Mouse (Mus musculus) heart, embryonic 13.5 days (tissue): Measurements from ENCODE around the gene D930020B18Rik. TPM values are rescaled to one million over a fixed set of nuclear protein-coding genes. Genes with fewer than 3 reads are reported as not detected.
A peak's percentile ranks its signal among the peaks of the same experiment; 100 is the strongest.

ENCODE experiments used
- ATAC-seq: fragments of 200-750 bp; cut with Nextera tagmentation; 2 replicates; pipeline ENCODE4 v1.8.0; 2017; ENCODE audit warnings: moderate TSS enrichment; ENCODE audit not compliant: insufficient number of reproducible peaks, low FRiP score, low TSS enrichment; ENCODE audit errors: extremely low read depth
- H3K27ac ChIP-seq: fragments of 300-500 bp; sonication (generic); replicated peaks from 2 replicates; pipeline ENCODE4 v1.5.1; 2015; ENCODE audit warnings: moderate library complexity, mild to moderate bottlenecking, inconsistent platforms
- H3K27me3 ChIP-seq: fragments of 300-500 bp; sonication (generic); replicated peaks from 2 replicates; pipeline ENCODE4 v1.6.1; 2015; ENCODE audit warnings: mild to moderate bottlenecking, inconsistent platforms
- H3K36me3 ChIP-seq: fragments of 300-500 bp; sonication (generic); 2 replicates; pipeline ENCODE4 v1.6.1; 2015; ENCODE audit warnings: mild to moderate bottlenecking, inconsistent platforms
- H3K4me1 ChIP-seq: fragments of 300-500 bp; sonication (generic); 2 replicates; pipeline ENCODE4 v1.6.1; 2015; ENCODE audit warnings: inconsistent platforms
- H3K4me2 ChIP-seq: fragments of 300-500 bp; sonication (generic); 2 replicates; pipeline ENCODE4 v1.6.1; 2015; ENCODE audit warnings: inconsistent platforms, mild to moderate bottlenecking, moderate library complexity
- H3K4me3 ChIP-seq: fragments of 300-500 bp; sonication (generic); 2 replicates; pipeline ENCODE4 v1.5.1; 2015; ENCODE audit warnings: moderate library complexity, mild to moderate bottlenecking, inconsistent platforms
- H3K9ac ChIP-seq: fragments of 300-500 bp; sonication (generic); 2 replicates; pipeline ENCODE4 v1.6.1; 2015; ENCODE audit warnings: inconsistent platforms, mild to moderate bottlenecking, moderate library complexity
- H3K9me3 ChIP-seq: fragments of 300-500 bp; sonication (generic); 2 replicates; pipeline ENCODE4 v1.6.1; 2016; ENCODE audit warnings: inconsistent platforms
- WGBS: fragments of 180-500 bp; shearing (Covaris S2); methylation state at CpG from one replicate; pipeline ENCODE4 v1.1.7; 2015; ENCODE audit warnings: mixed read lengths; 5-methylcytosine and 5-hydroxymethylcytosine counted together
- polyA plus RNA-seq: library from polyadenylated mRNA; unstranded; fragments of >200 nt; fragmentation: Nextera tagmentation; extraction: Ambion mirVana; gene quantifications from 2 replicates; pipeline ENCODE4 v1.2.1, GENCODE M21; 2015

Gene D930020B18Rik
- polyA plus RNA-seq, 1 experiment from 2014 or later, result not detected

DNA sequence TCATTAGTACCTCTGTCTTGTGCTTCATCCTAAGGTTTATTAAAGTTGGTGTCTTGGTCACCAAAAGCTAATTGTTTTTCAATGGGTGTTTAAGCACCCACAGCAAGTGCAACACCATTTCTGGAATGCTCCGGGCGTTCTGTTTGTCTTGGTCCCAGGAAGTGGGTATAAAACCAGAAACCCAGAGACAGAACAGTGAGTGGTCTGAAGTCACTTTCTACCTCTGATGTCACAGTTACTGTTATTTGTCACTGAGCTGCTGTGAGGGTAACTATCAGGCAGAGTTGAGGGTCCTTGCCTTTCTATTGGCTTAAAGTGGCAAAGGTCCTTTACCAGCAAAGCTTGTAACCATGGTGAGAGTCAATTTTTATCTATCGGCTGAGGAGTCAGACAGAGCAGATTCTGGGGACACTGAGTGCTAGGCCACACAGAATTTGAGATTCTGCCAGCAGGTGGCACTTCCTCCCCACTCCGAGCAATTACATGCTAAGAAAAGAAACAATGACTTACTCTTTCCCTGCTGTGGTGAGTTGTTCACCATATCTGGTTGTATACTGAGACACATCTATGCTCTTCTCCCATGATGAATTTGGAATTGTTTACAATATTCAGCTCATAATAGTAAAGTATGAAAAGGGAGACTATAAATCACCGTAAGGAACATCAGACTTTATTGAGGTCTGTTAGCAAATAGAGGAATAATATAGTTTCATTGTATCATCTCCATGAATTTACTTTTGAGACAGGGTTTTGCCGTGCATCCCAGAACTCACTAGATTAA, 1.0 kb upstream of the D930020B18Rik start:
- 52% methylated on average over 6 of the region's 6 CpGs for WGBS
- no peak overlapping the region for H3K9ac ChIP-seq

DNA sequence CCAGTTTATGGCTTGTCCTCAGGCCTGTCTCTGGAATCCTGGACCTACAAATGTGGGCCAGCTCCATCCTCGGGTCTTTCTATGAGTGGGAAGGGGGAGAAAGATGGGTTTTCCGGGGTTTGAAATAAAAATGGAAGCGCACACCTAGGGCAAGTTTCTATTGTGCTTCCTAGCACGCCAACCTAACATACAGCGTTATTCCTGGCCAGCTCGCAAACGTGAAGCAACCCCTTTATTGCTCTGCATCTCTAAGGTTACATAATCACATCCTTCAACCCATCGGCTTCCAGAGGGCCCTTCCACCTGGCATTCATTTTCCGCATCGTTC, 480 bp upstream of the D930020B18Rik start:
- H3K9ac ChIP-seq, result peak overlapping the region; percentile 69
- H3K27ac ChIP-seq, result no peak overlapping the region
- H3K4me2 ChIP-seq, result peak overlapping the region; percentile 99
- H3K4me1 ChIP-seq, result peaks cover 16% of the 10 kb centered on the region
- no peaks in the 10 kb centered on the region for H3K36me3 ChIP-seq
- no peaks in the 10 kb centered on the region for H3K9me3 ChIP-seq
- WGBS, result 20% methylated on average over 10 of the region's 10 CpGs
- peak overlapping the region; percentile 59 for H3K4me3 ChIP-seq
- peaks cover 41% of the 10 kb centered on the region for H3K27me3 ChIP-seq
- no peak for ATAC-seq

More for the DNA sequence above, 1.0 kb upstream of the D930020B18Rik start:
- H3K27me3 ChIP-seq, result peaks cover 41% of the 10 kb centered on the region
- no peak for ATAC-seq
- H3K9me3 ChIP-seq, result no peaks in the 10 kb centered on the region
- H3K4me2 ChIP-seq, result peak overlapping the region; percentile 99
- no peaks in the 10 kb centered on the region for H3K36me3 ChIP-seq
- H3K4me3 ChIP-seq, result no peak overlapping the region; the same call in 1 of the 2 replicates
- peaks cover 16% of the 10 kb centered on the region for H3K4me1 ChIP-seq
- H3K27ac ChIP-seq, result no peak overlapping the region

DNA sequence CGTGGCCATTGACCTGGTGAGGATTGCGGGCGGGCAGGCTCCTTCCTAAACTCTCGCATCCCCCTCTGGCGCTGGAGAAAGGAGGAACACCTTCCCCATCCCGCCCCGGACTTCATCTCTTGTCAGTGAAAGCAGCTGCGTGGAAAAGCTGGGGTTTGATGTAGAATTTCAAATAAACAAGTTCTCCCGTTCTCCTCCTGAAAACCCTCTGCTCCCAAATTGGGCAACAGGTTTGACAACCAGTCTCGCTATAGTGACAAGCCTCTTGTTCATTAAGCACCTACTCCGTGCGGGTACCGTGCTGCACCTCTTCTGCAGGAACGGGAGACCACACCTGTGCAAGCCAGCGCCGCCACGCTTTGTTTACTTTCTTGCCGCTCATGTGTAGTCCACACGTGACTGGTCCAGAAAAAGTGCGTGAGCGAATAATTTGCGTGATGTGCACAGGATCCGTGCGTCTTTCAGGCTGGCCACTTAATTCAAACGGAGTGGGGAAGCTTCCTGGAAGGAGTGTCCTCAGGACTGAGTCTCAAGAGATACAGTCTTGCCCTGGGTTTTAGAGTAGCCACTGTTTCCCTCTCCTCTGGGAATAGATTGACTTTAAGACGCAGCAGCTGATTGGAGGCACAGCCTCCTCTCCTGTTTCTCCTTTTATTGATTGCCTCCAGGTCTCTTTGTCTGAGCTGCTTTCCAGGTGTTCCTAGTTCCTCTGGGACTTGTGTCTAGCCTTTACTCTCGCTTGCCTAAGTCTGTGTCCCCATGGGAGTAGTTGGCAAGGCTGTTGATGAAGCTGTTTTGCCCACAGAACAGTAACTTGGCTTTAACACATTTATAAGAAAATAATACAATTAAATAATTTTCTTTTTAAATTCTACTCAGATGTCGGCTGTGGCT, 913 bp downstream of the D930020B18Rik start:
- Histone ChIP-seq H3K4me1 (peaks cover 16% of the 10 kb centered on the region), H3K9me3 (no peaks in the 10 kb centered on the region), H3K27me3 (peaks cover 41% of the 10 kb centered on the region), H3K4me2 (peak overlapping the region; percentile 99), H3K4me3 (peak overlapping the region; percentile 59), H3K36me3 (no peaks in the 10 kb centered on the region), H3K9ac (peak overlapping the region; percentile 69), H3K27ac (no peak overlapping the region)
- ATAC-seq, result no peak
- 7% methylated on average over 28 of the region's 28 CpGs for WGBS

DNA sequence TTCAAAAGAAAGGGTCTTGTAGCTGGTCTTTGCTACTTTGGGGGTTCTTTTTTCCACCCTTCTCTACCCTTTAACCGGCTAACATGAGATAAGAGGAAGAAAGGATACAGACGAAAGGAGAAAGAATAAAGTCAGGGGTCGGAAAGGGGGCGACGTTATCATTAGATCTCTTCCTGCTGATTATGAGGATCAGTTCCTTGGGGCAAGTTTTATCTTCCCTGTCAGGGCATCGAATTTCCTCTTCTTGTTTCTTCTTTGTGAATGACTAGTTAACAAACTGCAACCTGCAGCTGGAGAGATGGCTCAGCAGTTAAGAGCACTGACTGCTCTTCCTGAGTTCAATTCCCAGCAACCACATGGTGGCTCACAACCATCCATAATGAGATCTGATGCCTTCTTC, 4.9 kb downstream of the D930020B18Rik start:
- WGBS, result 44% methylated on average over 6 of the region's 6 CpGs
- Histone ChIP-seq H3K27ac (no peak overlapping the region), H3K27me3 (peaks cover 30% of the 10 kb centered on the region), H3K9me3 (no peaks in the 10 kb centered on the region), H3K36me3 (no peaks in the 10 kb centered on the region), H3K4me2 (no peak overlapping the region), H3K4me1 (peaks cover 10% of the 10 kb centered on the region), H3K9ac (no peak overlapping the region), H3K4me3 (no peak overlapping the region)
- no peak for ATAC-seq

DNA sequence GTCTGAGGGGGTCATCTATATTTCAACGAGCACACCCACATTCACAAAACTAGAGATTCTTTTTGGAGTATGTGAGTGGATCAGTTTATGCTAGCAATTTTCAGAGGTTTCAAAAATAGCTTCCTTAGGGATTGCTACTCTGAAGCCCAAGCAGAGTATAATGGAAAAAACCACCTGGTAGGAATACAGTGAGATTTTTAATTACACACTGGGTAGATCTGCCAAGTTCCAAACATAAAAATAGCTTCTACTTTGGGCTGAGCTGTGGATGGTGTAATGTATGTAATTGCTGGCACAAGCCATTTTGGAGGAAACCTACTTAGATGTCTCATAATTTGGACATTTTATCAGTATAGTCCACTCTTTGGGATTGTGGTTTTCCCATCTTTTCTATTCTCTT, 11.7 kb downstream of the D930020B18Rik start:
- Histone ChIP-seq H3K4me3 (no peak overlapping the region), H3K9me3 (no peaks in the 10 kb centered on the region), H3K27me3 (no peaks in the 10 kb centered on the region), H3K4me2 (no peak overlapping the region), H3K36me3 (no peaks in the 10 kb centered on the region), H3K4me1 (no peaks in the 10 kb centered on the region), H3K9ac (no peak overlapping the region), H3K27ac (no peak overlapping the region)
- ATAC-seq, result no peak
- WGBS, result 79% methylated on average over 1 of the region's 1 CpGs

DNA sequence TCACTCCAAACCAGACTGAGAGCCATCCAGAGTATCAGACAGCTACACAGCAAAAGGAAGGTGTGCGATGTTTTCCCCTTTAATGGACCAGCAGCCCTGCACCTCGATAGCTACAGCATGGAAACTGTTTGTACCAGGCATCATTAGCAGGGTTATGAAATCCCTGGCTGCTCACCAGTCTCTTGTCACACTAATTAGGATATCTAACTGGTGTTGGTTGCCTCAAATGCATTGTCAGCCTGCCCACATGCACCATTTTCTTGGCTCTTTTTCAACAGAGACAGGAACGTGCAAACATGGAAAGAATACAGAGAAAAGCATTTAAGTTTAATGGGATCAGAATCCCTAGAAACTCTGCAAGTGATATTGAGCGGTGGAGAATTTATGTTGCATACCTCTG, 14.5 kb downstream of the D930020B18Rik start:
- H3K4me1 ChIP-seq, result no peaks in the 10 kb centered on the region
- WGBS, result 78% methylated on average over 4 of the region's 4 CpGs
- no peak overlapping the region for H3K4me2 ChIP-seq
- no peak overlapping the region for H3K4me3 ChIP-seq
- no peak overlapping the region for H3K9ac ChIP-seq
- H3K27me3 ChIP-seq, result no peaks in the 10 kb centered on the region
- H3K9me3 ChIP-seq, result no peaks in the 10 kb centered on the region
- no peak for ATAC-seq
- no peaks in the 10 kb centered on the region for H3K36me3 ChIP-seq
- no peak overlapping the region for H3K27ac ChIP-seq

DNA sequence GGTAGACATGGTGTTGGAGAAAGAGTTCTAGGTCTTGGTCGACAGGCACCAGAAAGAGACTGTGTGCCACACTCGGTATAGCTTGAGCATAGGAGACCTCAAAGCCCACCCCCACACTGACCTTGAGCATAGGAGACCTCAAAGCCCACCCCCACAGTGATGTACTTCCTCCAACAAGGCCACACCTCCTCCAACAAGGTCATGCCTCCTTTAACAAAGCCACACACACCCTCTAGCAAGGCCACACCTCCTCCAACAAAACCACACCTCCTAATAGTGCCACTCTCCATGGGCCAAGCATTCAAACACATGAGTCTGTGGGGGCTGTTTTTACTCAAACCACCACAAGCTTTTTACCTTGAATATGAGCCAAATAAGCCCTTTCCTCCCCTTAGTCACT, 21.3 kb downstream of the D930020B18Rik start:
- 79% methylated on average over 2 of the region's 2 CpGs for WGBS
- ATAC-seq, result no peak
- H3K9me3 ChIP-seq, result no peaks in the 10 kb centered on the region
- H3K4me2 ChIP-seq, result no peak overlapping the region
- H3K9ac ChIP-seq, result no peak overlapping the region
- H3K36me3 ChIP-seq, result no peaks in the 10 kb centered on the region
- H3K4me3 ChIP-seq, result no peak overlapping the region
- no peak overlapping the region for H3K27ac ChIP-seq
- H3K4me1 ChIP-seq, result peaks cover 8% of the 10 kb centered on the region; the same call in 1 of the 2 replicates
- no peaks in the 10 kb centered on the region for H3K27me3 ChIP-seq

DNA sequence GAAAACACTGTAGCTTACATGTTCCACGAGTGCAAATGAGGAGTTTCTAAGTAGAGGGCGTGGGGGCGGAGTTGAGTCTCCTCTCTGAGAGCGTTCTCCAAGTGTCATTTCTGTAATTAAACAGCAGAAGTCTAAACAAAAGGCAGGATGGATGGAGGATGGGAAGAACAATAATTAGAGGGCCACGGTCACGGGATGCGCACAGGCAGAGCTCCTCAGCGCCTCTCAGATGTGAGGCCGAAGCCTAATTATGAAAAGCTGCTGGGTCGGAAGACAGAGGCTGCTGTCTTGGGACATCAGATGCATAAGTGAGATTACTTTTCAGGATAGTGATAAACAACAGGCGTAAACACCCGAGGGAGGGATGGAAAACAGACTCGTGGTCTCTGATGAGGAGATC, 22.2 kb downstream of the D930020B18Rik start:
- Histone ChIP-seq H3K9ac (no peak overlapping the region), H3K27me3 (no peaks in the 10 kb centered on the region), H3K27ac (no peak overlapping the region), H3K9me3 (no peaks in the 10 kb centered on the region), H3K4me3 (no peak overlapping the region), H3K4me1 (peaks cover 8% of the 10 kb centered on the region; the same call in 1 of the 2 replicates), H3K4me2 (no peak overlapping the region), H3K36me3 (no peaks in the 10 kb centered on the region)
- 69% methylated on average over 13 of the region's 13 CpGs for WGBS
- no peak for ATAC-seq

DNA sequence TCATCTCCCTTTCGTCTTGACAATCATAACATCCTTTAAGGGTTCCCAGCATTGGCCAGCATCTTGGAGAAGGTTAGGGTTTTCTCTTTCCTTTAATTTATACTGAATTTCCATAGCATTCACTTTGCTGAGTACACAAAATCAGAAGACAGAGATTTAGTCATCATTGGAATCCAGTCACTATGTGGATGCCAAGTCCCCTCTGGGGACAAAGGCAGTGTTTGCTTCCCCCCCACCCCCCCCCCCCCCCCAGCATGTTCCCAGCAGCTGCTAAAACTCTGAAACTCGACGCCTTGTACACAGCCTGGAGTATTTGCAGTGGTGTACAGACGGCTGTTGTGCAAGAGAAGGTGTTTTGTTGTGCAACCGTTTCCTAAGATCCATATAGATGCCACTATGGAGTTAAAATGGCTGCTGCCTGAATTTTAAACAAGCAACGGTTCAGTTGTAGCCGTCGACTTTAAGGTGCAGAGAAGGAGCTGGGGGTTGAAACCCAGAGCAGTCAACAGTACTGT, 24.3 kb downstream of the D930020B18Rik start:
- H3K4me3 ChIP-seq, result no peak overlapping the region
- no peak overlapping the region for H3K27ac ChIP-seq
- H3K4me1 ChIP-seq, result peaks cover 8% of the 10 kb centered on the region; the same call in 1 of the 2 replicates
- H3K4me2 ChIP-seq, result no peak overlapping the region
- no peaks in the 10 kb centered on the region for H3K9me3 ChIP-seq
- no peaks in the 10 kb centered on the region for H3K27me3 ChIP-seq
- no peak overlapping the region for H3K9ac ChIP-seq
- ATAC-seq, result no peak
- 52% methylated on average over 8 of the region's 8 CpGs for WGBS
- H3K36me3 ChIP-seq, result no peaks in the 10 kb centered on the region

DNA sequence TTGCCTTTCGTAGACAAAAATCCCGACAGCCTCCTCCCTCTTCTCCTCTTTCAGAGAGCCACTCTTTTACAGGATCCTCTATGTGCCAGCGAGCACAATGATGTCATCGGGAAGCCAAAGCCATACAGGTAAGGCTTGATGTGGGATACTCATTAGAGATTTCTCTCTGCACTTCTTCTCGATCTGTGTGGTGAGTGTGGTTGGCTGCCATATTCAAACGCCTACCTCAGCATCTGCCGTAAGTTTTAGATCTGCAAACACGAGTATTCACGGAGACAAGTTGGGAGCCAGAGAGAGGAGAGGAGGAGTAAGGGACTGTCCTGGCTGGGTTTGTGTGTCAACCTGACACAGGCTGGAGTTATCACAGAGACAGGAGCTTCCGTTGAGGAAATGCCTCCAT, 27.7 kb downstream of the D930020B18Rik start:
- Histone ChIP-seq H3K4me2 (no peak overlapping the region), H3K4me3 (no peak overlapping the region), H3K4me1 (peaks cover 13% of the 10 kb centered on the region), H3K36me3 (no peaks in the 10 kb centered on the region), H3K9ac (no peak overlapping the region), H3K9me3 (peaks cover 9% of the 10 kb centered on the region), H3K27ac (no peak overlapping the region), H3K27me3 (no peaks in the 10 kb centered on the region)
- no peak for ATAC-seq
- 80% methylated on average over 10 of the region's 10 CpGs for WGBS

DNA sequence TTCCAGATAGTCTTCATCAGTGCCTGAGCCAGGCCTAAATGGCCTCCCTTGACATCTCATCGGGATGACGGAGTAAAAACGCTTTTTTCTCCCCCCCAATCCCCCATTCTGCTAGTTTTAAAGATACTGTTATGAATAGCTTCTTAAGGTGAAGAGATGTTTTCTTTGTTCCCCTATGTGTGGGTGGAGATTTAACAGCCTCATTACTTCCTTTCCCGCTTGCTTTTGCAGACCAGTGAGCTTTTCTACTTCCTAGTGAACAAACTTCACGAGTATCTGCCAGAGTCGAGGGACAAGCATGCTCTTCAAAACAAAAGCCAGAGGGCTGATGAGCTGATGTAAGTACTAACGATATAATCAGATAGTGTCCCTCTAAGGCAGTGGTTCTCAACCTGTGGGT, 35.6 kb downstream of the D930020B18Rik start:
- H3K4me3 ChIP-seq, result no peak overlapping the region
- no peak overlapping the region for H3K9ac ChIP-seq
- no peak overlapping the region for H3K27ac ChIP-seq
- no peak for ATAC-seq
- H3K9me3 ChIP-seq, result peaks cover 9% of the 10 kb centered on the region
- 49% methylated on average over 7 of the region's 7 CpGs for WGBS
- peaks cover 8% of the 10 kb centered on the region for H3K4me1 ChIP-seq
- no peak overlapping the region for H3K4me2 ChIP-seq
- H3K36me3 ChIP-seq, result no peaks in the 10 kb centered on the region
- no peaks in the 10 kb centered on the region for H3K27me3 ChIP-seq
